Mouse (Mus musculus) myocyte (in vitro differentiated cells): ENCODE data around the gene Adgrb3.

Experiments used
- TCF12 ChIP-seq: IDR thresholded peaks from one replicate; pipeline ENCODE4 v1.6.1; 2011; ENCODE audit warnings: mild to moderate bottlenecking, control low read depth; ENCODE audit not compliant: poor library complexity, insufficient read depth, severe bottlenecking
- TCF3 ChIP-seq: IDR thresholded peaks from one replicate; pipeline ENCODE4 v1.6.1; 2011; ENCODE audit warnings: low read depth, control low read depth; ENCODE audit not compliant: insufficient read length
- USF1 ChIP-seq: IDR thresholded peaks from one replicate; pipeline ENCODE4 v1.6.1; 2011; ENCODE audit warnings: low read depth, mild to moderate bottlenecking, control low read depth, moderate library complexity

DNA sequence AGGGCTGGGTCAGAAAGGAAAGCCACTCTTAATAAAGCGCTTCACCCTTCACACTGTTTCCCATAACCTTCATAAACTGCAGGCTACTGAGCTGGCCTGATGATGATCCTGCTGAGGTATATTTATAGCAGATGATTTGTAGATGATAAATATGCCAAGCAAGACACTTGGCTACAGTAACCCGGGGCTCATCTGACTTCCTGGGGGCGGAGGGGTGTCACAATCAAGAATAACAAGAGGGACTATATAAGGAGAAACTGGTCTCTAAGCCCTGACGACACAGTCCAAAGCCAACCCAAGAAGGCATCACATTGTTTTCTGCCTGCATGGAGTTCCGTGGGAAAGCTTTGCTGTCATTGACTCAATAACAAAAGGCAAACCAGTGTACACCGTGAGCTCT is 2.8 kb upstream of the Adgrb3 start:
- TF ChIP-seq USF1 (no peak), TCF12 (no peak), TCF3 (no peak)
